Mouse (Mus musculus) colon, adult 2 months (tissue): ENCODE results near the gene Gm26992. TPM values are rescaled to one million over a fixed set of nuclear protein-coding genes. Genes with fewer than 3 reads are reported as not detected.

ENCODE experiments used
- polyA plus RNA-seq: library from polyadenylated mRNA; depleted of rRNA; stranded (reverse); fragments of >200 nt; gene quantifications from 2 replicates; pipeline ENCODE4 v1.2.3, GENCODE M21; 2012; rRNA removed

Gene Gm26992
- polyA plus RNA-seq = not detected in 2 replicates

GRCm38 (mm10) chrX:103421710-103422109 is at the start of gene Gm26992:
Gene Gm26992, plus strand, starts transcription at chrX:103422010.

GRCm38 (mm10) chrX:103414167-103414566 is 7.6 kb upstream of the Gm26992 start, which contains the start of gene Tsx:
Gene Tsx, plus strand, starts transcription at chrX:103414467.

Other genes with a start within 250 kb of the Gm26992 start
- gene Nap1l2, start 235.4 kb upstream of the Gm26992 start, polyA plus RNA-seq = 0.05 and 0.06 TPM in 2 replicates
- gene Cdx4, start 100.6 kb upstream of the Gm26992 start, polyA plus RNA-seq = not detected in 2 replicates
- gene Chic1, start 65.5 kb upstream of the Gm26992 start, polyA plus RNA-seq = 0.27 and 0.38 TPM in 2 replicates
- not detected in 2 replicates for gene Tsx, start 7.5 kb upstream of the Gm26992 start, polyA plus RNA-seq
- gene Zcchc13, start 208.6 kb downstream of the Gm26992 start, polyA plus RNA-seq = not detected in 2 replicates